Mouse (Mus musculus) spleen, postnatal 14 days (tissue): ENCODE results near the gene Lce1g.

ENCODE experiments used
- DNase-seq, 2 experiments: peaks; one replicate each; pipeline ENCODE4 v3.0.0; 2021 to 2022; ENCODE audit warnings: low spot score in 2 of 2

The Lce1g gene

GRCm38 (mm10) chr3:92752238-92752637 lies at the start of gene Lce1g:
TSS of gene Lce1g (minus strand) at chr3:92752338.
- no peak for DNase-seq

DNA sequence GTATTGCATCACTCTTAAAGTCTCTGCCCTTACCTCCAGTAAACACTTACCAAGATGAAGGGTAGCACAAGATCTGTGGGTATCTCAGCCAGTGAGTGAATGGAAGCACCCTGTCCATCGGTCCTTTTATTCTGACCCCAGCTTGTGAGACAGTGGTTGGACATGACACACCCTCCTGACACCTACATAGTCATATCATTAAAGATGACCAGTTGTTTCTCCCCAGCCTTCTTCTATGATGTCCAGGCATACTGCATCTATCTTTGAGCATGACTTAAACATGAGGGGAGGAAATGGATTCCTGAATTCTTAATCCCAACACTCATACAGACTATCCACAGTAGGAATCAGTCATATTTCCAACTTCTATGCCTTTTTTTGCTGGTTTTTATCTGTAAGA lies 38.3 kb upstream of the Lce1g start, which contains the start of gene Lce1j:
Lce1j (minus strand) TSS at position 101 of the 400 bp plus-strand sequence.
- DNase-seq: no peak

DNA sequence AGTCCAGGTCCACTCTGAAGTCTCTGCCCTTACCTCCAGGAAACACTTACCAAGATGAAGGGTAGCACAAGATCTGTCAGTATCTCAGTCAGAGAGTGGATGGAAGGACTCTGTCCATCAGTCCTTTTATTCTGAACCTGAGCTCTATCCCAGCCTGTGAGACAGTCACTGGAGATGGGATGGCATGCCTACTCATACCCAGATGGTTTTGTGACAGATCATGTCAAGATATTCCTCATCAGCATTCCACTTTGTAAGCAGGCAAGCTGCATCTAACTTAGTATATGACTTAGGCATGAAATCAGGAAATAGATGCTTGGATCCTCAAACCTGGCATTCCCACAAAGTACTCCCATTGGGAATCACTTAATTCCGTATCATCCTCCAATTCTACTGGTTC lies 26.7 kb upstream of the Lce1g start, which contains the start of gene Lce1i:
Lce1i (minus strand) TSS at position 101 of the 400 bp plus-strand sequence.
- DNase-seq: no peak

- DNase-seq: no peak
These were observed 19.4 kb upstream of the Lce1g start for GRCm38 (mm10) chr3:92771573-92771972.

- DNase-seq: no peak
These were observed 12.8 kb upstream of the Lce1g start, which contains the start of gene Lce1h for GRCm38 (mm10) chr3:92764965-92765364. TSS of gene Lce1h (minus strand) at chr3:92765065.

DNA sequence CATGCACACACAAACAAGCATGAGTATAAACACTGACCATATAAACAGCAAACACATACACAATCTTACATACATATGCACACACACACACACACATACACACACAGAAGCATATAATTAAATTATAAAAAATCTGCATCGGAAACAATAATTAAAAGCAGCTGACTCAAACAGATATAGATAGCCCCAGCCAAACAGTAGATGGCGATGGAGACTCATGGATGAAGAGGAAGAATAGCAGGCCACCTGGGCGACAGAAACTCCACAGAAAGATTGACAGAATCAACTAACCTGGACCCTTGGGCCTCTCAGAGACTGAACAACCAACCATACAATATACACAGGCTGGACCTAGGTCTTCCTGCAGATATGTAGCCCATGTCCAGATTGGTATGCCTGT lies 1.1 kb upstream of the Lce1g start:
- DNase-seq: no peak

DNA sequence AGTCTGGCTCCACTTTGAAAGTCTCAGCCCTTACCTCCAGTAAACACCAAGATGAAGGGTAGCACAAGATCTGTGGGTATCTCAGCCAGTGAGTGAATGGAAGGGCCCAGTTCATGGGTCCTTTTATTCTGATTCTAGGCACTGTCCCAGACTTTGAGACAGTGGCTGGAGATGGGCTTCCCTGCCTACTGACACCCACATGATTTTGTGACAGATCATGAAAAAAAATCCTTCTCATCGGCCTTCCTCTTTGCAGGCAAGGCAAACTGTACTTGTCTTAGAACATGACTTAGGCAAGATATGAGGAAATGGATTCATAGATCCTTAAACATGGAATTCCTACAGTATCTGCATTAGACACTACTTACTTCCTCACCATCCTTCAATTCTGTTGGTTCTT lies 13.1 kb downstream of the Lce1g start, which contains the start of gene Gm38119:
Gm38119 (minus strand) TSS at position 101 of the 400 bp plus-strand sequence.
- DNase-seq: no peak

GRCm38 (mm10) chr3:92722631-92723030 lies 29.5 kb downstream of the Lce1g start:
- no peak for DNase-seq

DNA sequence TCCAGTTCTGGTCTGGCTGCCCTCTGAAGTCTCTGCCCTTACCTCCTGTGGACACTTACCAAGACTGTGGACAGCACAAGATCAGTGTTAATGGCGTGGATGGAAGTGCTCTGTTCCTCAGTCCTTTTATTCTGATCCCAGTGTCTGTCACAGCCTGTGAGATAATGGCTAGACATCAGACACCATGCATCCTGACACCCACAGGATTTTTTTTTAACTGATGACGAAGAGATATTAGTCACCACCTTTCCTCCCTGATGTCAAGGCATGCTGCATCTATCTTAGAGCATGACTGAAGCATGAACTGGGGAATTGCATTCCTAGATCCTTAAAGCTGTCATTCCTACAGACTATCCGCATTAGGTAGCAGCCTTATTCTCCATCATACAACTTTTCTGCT lies 31.9 kb downstream of the Lce1g start, which contains the start of gene Lce1f:
Lce1f (minus strand) TSS at position 101 of the 400 bp plus-strand sequence.
- no peak for DNase-seq

- DNase-seq: no peak
These were observed 37.0 kb downstream of the Lce1g start for GRCm38 (mm10) chr3:92715122-92715521.

DNA sequence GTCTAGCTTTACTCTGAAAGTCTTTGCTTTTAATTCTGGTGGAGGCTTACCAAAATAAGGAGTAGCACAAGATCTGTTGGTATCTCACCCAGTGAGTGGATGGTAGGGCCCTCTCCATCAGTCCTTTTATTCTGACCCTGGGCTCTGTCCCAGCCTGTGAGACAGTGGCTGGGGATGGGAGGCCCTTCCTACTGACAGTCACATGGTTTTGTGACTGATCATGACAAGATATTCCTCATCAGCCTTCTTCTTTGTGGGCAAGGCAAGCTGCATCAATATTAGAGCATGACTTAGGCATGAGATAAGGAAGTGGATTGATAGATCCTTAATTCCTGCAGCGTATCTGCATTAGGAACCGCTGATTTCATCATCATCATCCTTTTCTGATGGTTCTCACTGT lies 43.2 kb downstream of the Lce1g start, which contains the start of gene Lce1e:
Lce1e (minus strand) TSS at position 101 of the 400 bp plus-strand sequence.
- no peak for DNase-seq
